Mouse (Mus musculus): ENCODE data around the gene Klhdc8a.
A peak's percentile ranks its signal among the peaks of the same experiment; 100 is the strongest.
"Not testable (repeated sequence)": the region's sequence is repeated elsewhere in the genome, so short reads cannot be mapped to it uniquely, and the experiment has no call there.

The Klhdc8a gene

DNA sequence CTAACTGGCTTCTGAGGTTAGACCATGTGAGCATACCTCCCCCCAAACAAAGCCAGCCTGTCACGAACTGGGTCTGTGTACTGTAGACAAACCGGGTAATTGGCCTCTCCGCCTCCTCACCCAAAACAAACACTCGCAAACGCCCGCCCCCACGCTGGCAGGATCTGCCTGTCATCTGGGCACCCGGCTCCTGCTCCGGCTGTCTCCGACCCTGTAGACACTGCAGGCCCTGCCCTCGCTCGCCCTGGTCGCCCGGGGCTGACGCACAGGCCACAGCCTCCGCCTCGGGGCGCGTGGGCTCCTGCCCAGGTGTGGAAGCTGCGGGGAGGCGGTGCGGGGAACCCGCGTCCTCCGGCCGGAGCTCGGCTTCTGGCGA, at the start of gene Klhdc8a:
TSS of gene Klhdc8a (plus strand) at position 202 of the 376 bp plus-strand sequence.
- peak; percentile 54 for DNase-seq

GRCm38 (mm10) chr1:132254467-132254866, 44.0 kb upstream of the Klhdc8a start:
- DNase-seq: no peak

- DNase-seq: no peak
Observed at GRCm38 (mm10) chr1:132260331-132260730, 38.1 kb upstream of the Klhdc8a start.

- DNase-seq: no peak
Observed at GRCm38 (mm10) chr1:132261058-132261457, 37.4 kb upstream of the Klhdc8a start.

DNA sequence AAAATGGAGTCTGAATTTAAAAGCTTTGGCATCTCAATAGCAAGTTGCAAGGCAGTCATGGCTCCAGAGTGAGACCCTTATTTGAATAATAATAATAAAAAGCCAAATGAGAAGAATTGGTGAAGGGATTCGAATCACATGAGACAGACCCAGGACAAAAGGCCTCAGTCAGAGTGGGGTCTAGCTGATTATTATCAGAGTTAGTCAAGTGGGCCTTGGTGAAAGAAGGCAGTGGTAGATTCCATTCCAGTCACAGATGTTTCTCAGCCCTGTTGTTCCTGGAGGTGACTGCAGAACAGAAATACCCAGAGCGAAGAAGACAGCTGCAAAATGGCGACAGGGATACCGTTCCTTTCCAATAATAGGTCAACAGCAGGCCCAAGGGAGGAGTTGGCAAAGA, 34.8 kb upstream of the Klhdc8a start:
- no peak for DNase-seq

- no peak for DNase-seq
Observed at GRCm38 (mm10) chr1:132264577-132264976, 33.8 kb upstream of the Klhdc8a start.

DNA sequence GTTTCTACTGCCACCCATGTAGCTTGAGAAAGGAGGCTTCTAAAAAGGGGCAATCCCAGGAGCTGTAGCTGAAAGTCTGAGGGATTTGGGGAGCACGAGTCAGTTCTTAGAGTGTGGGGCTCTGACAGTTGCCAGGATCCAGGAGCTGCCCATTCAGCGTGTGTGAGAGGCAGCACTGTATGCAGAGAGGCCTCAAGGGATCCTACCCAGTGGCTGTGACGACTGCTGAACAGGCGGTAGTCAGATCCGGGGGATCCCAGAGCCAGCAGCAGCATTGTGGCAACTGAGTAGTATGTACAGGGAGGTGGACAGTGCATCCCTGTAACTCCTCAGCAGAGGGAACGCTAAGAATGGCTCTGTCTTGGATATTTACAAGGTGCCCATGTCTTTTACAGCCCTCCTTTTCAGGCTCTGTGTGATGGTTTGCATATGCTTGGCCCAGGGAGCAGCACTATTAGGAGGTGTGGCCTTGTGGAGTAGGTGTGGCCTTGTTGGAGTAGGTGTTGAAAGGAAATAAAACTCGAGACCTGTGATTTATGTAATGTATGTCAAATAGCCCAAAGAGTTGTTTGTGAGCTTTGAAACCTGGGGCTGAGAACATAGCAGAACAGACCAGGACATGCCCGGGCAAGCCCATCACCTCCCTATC, 33.1 kb upstream of the Klhdc8a start:
- DNase-seq: no peak

- DNase-seq: no peak
Observed at GRCm38 (mm10) chr1:132265936-132266335, 32.5 kb upstream of the Klhdc8a start.

- no peak for DNase-seq
Observed at GRCm38 (mm10) chr1:132266791-132267557, 31.5 kb upstream of the Klhdc8a start.

GRCm38 (mm10) chr1:132267959-132268358, 30.5 kb upstream of the Klhdc8a start:
- no peak for DNase-seq

DNA sequence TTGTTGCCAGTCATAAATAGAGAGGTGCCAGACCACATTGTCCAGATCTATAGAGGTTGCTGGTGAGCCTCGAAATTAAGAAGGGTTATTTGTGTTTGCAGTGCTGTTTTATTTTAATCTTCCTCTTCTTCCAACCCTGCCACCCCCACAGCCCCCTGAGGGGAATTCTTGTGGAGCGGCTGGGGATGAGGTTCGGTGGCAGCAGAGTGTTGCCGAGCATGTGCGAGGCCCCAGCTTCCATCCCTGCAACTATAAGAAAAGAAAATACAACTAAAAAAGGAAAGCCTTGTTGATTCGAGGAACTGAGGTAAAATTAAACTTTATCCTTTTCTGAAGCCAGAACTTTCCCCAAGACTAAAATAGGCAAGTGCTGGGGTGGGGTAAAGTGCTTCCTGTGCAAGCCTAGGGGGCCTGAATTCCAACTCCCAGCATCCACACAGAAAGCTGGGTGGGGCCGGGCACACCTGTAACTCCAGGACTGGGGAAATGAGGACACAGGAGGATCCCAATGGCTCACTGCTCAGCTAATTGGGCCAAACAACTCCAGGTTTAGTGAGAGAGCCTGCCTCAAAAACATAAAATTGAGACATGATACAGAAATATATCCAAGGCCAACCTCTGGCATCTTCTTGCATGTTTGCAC, 29.9 kb upstream of the Klhdc8a start:
- DNase-seq: no peak

DNA sequence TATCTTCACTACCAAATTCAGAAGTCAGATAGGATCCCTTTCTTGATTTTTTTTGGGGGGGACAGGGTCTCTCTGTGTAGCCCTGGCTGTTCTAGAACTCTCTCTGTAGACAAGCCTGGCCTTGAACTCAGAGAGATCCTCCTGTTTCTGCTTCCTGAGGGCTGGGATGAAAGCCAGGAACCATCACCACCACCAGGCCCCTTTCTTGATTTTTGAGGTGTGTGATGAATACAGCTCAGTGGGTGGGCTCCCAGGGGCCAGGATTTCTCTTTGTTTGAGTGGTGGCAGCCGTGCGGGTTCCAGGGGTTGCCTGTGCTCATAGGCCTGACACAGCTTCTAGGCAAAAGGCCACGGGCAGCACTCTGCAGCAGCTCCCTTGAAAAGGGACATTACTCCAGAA, 27.2 kb upstream of the Klhdc8a start:
- DNase-seq: no peak

DNA sequence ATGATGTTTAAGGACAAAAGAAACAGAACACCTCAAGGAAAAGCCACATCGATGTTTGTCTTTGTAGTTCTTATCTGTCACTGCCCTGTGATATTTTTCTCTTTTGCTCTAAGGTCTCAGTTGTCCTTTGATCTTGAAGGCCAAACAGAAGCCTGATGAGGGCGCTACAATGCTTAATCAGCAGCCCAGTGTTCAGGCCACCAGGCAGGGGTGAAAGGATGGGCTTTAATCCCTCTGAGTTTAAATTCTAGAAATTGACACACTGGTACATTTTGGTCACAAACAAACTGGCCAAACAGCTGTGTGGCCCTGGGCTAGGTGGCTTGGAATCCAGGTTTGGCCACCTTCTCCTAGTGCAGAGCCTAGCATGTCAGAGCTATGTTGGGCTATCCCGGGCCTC, 21.7 kb upstream of the Klhdc8a start:
- DNase-seq: no peak

DNA sequence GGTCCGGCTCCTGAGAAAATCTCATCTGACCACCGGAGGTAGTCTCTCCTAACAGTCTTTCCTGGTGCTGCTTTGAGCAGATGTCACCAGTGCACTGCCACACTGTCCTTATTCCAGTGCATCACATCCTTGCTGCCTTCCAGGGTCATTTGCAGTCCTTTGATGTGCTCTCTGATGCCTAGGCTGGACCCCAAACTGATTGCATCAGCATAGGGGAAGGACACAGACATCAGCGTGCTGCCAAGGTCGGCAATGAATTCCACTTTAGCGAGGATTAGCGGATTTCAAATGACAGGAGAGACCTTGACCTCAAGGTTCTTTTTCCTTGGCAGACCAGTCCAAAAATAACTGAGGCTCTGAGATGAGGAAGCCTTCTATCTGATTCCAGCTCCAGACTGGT, 21.3 kb upstream of the Klhdc8a start:
- DNase-seq: no peak

GRCm38 (mm10) chr1:132280636-132281035, 17.8 kb upstream of the Klhdc8a start:
- not testable (repeated sequence) for DNase-seq

DNA sequence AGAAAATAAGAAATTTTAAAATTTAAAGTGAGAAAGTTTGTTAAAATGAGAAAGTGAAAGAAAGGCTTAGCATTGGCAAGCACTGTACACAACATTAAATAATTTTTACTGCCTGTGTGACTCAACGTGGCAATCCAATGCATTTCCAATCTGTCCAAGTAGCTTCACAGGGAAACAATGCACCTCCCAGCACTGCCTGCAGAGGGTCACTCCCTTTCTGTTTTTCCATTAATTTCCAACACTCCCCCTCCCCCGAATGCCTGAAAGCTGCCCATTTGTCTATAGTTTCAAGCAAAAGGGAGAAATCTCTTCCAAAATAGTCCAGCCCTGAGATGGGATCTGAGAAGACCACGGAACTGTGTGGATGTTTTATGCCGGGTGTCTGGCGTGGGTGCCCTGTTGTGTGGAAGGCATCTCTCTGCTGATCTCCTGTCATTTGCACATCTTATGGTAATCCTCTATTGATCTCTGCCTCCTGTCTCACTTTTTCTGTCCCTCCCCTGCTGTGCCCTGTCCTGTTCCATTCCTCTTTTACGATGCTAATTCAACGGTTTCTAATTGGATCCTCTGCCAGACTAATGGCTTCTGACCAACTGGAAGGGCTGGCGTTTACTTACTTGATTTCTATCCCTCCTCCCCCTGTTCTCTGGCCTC, 16.8 kb upstream of the Klhdc8a start:
- no peak for DNase-seq

GRCm38 (mm10) chr1:132282177-132282536, 16.3 kb upstream of the Klhdc8a start:
- no peak for DNase-seq

- DNase-seq: no peak
Observed at GRCm38 (mm10) chr1:132283018-132283417, 15.4 kb upstream of the Klhdc8a start.

- no peak for DNase-seq
Observed at GRCm38 (mm10) chr1:132286735-132287134, 11.7 kb upstream of the Klhdc8a start.

DNA sequence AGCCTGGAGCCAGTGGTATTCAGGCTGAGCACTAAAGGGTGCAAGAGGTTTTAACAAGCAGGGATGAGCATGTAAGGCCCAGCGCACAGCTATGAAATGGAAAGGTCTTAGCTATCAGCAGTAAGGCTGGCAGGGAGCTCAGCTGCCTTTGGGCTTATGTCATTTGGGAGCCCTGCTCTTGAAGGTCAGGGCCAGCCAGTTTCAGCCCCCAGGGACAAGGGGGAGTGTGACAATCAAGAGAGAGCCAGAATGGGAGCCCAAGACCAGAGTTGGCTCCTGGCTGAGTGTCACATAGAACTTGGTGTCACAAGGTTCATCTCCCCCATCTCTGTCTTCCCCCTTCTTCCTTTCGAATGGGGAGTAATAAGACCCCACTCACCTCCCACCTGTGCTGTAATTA, 11.0 kb upstream of the Klhdc8a start:
- DNase-seq: no peak

DNA sequence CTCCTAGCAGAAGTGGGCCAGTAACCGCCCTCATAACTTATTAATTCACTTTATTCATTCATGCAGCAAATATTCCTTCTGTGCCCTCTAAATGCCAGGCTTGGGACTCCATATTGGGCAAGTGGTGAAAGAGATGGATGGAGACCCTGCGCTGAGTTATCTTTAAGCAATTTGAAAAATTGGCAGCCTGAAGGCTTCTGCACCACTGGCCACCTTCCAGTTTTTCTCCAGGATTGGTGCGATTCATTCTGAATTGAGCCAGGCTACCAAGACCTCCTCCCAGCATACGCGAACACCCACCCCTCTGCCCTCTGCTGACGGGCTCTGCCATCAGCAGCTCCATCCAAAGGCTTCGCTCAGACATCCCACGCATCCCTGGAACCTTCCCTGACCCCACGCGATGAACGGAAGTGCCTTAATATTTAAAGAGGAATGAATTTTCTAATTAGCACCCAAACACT, 10.4 kb upstream of the Klhdc8a start:
- no peak for DNase-seq

GRCm38 (mm10) chr1:132289965-132290364, 8.5 kb upstream of the Klhdc8a start:
- DNase-seq: no peak

DNA sequence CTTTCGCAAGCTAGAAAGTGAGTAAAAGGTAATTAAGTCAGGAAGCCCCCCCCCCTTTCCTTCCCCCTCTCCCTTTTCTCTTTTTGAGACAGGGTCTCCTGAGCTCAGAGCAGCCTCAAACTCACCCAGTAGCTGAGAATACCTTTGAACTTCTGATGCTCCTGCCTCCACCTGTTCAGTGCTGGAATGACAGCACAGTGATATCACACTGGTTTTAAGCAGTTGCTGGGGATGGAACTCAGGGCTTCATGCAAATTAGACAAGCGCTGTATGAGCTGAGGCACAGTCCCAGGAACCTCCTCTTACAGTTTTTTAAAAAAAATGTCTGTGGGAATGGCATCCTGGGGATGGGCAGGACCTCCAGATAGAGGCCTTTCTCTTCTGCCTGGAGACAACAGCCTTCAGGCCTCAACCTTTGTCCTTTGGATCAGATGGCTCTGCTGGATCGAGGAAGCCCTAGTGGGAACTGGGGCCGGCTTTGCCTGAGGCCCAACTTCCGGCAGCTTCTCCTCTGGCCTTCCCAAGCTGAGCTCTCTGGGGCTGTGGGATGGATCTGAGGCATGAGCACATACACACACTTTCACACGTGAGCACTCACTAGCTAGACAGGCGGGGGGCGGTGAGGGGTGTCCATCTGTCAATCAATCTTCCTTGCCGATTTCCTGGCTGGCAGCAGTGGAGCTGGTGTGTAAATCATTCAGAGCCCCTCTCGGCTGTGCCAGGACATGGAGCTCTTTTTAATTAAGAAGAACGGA, 7.3 kb upstream of the Klhdc8a start:
- no peak for DNase-seq

All from right cerebral cortex, postnatal 4 days (tissue).